Mouse (Mus musculus) small intestine, adult 2 months (tissue): ENCODE data around the gene Specc1l. TPM values are rescaled to one million over a fixed set of nuclear protein-coding genes. Genes with fewer than 3 reads are reported as not detected.

Source experiments
- H3K27ac ChIP-seq: fragments of 200-500 bp; 2 replicates; pipeline ENCODE4 v1.5.1; 2012; ENCODE audit warnings: low read depth, low read length, control low read depth, inconsistent platforms; ENCODE audit not compliant: insufficient read depth
- H3K27me3 ChIP-seq: fragments of 200-500 bp; 2 replicates; pipeline ENCODE4 v1.6.1; 2012; ENCODE audit warnings: mild to moderate bottlenecking, moderate library complexity, low read length, inconsistent platforms; ENCODE audit not compliant: control insufficient read depth, insufficient read depth
- H3K36me3 ChIP-seq: fragments of 200-500 bp; 2 replicates; pipeline ENCODE4 v1.6.1; 2012; ENCODE audit warnings: mild to moderate bottlenecking, low read length, control low read depth, inconsistent platforms; ENCODE audit not compliant: control insufficient read depth, insufficient read depth
- H3K4me1 ChIP-seq: fragments of 200-500 bp; 2 replicates; pipeline ENCODE4 v1.6.1; 2012; ENCODE audit warnings: low read length, inconsistent platforms, mixed read lengths; ENCODE audit not compliant: control insufficient read depth, insufficient read depth, insufficient read length
- H3K4me3 ChIP-seq: fragments of 200-500 bp; 2 replicates; pipeline ENCODE4 v1.5.1; 2012; ENCODE audit warnings: low read depth, mild to moderate bottlenecking, control low read depth, inconsistent platforms, low read length, moderate library complexity
- CTCF ChIP-seq: fragments of 200-500 bp; IDR thresholded peaks from 2 replicates; pipeline ENCODE4 v1.5.1; 2012; ENCODE audit warnings: low read depth, mild to moderate bottlenecking, control low read depth, inconsistent platforms, low read length, moderate library complexity, mixed read lengths; ENCODE audit not compliant: insufficient replicate concordance, insufficient read length; ENCODE audit errors: extremely low read depth
- POLR2A ChIP-seq: fragments of 200-500 bp; IDR thresholded peaks from 2 replicates; pipeline ENCODE4 v1.6.1; 2012; ENCODE audit warnings: low read depth, mild to moderate bottlenecking, control low read depth, inconsistent platforms, low read length, moderate library complexity
- WGBS: fragments of 180-500 bp; shearing (Covaris S2); methylation state at CpG from one replicate; pipeline ENCODE4 v1.1.7; 2018; 5-methylcytosine and 5-hydroxymethylcytosine counted together
- polyA plus RNA-seq: library from polyadenylated mRNA; depleted of rRNA; stranded (reverse); fragments of >200 nt; gene quantifications from 2 replicates; pipeline ENCODE4 v1.2.3, GENCODE M21; 2012

The Specc1l gene
- polyA plus RNA-seq, 1 experiment = 48.2 TPM

- TF ChIP-seq CTCF (no peak), POLR2A (no peak)
- H3K4me3 ChIP-seq = no peak overlapping the region
- no peaks in the 10 kb centered on the region for H3K4me1 ChIP-seq
- H3K27ac ChIP-seq = no peak overlapping the region
- H3K36me3 ChIP-seq = no peaks in the 10 kb centered on the region
- no peaks in the 10 kb centered on the region for H3K27me3 ChIP-seq
- 86% methylated on average over 1 of the region's 1 CpGs for WGBS
Measured at GRCm38 (mm10) chr10:75197817-75198216, 14.1 kb upstream of the Specc1l start.

- H3K4me1 ChIP-seq = peaks cover 4% of the 10 kb centered on the region; the same call in 1 of the 2 replicates
- TF ChIP-seq POLR2A (no peak), CTCF (no peak)
- H3K27ac ChIP-seq = no peak overlapping the region
- H3K27me3 ChIP-seq = no peaks in the 10 kb centered on the region
- 80% methylated on average over 1 of the region's 1 CpGs for WGBS
- H3K4me3 ChIP-seq = no peak overlapping the region
- H3K36me3 ChIP-seq = no peaks in the 10 kb centered on the region
Measured at GRCm38 (mm10) chr10:75200733-75201132, 11.1 kb upstream of the Specc1l start.

- peak overlapping the region; percentile 97 for H3K27ac ChIP-seq
- no peak overlapping the region for H3K4me3 ChIP-seq
- TF ChIP-seq CTCF (no peak), POLR2A (no peak)
- H3K27me3 ChIP-seq = no peaks in the 10 kb centered on the region
- H3K36me3 ChIP-seq = no peaks in the 10 kb centered on the region
- WGBS = 25% methylated on average over 4 of the region's 4 CpGs
- H3K4me1 ChIP-seq = peaks cover 27% of the 10 kb centered on the region; the same call in 1 of the 2 replicates
Measured at GRCm38 (mm10) chr10:75206192-75206591, 5.7 kb upstream of the Specc1l start.

- 59% methylated on average over 3 of the region's 3 CpGs for WGBS
- Histone ChIP-seq H3K27me3 (no peaks in the 10 kb centered on the region), H3K27ac (peak overlapping the region; percentile 79; the same call in 1 of the 2 replicates)
Measured at GRCm38 (mm10) chr10:75210841-75211240, 1.0 kb upstream of the Specc1l start.

GRCm38 (mm10) chr10:75212981-75213380 lies 1.1 kb downstream of the Specc1l start:
- peaks cover 17% of the 10 kb centered on the region; the same call in 1 of the 2 replicates for H3K4me1 ChIP-seq
- no peaks in the 10 kb centered on the region for H3K27me3 ChIP-seq
- peak overlapping the region; percentile 81 for H3K4me3 ChIP-seq
- WGBS = 12% methylated on average over 7 of the region's 7 CpGs
- H3K27ac ChIP-seq = peak overlapping the region; percentile 92
- no peak for TF ChIP-seq CTCF
- TF ChIP-seq POLR2A = no peak
- H3K36me3 ChIP-seq = no peaks in the 10 kb centered on the region

More at GRCm38 (mm10) chr10:75210841-75211240, 1.0 kb upstream of the Specc1l start:
- H3K4me1 ChIP-seq = peaks cover 28% of the 10 kb centered on the region; the same call in 1 of the 2 replicates
- H3K36me3 ChIP-seq = no peaks in the 10 kb centered on the region
- TF ChIP-seq POLR2A = no peak
- TF ChIP-seq CTCF = no peak
- H3K4me3 ChIP-seq = no peak overlapping the region

- 83% methylated on average over 3 of the region's 3 CpGs for WGBS
- peak overlapping the region; percentile 40; the same call in 1 of the 2 replicates for H3K27ac ChIP-seq
- peaks cover 28% of the 10 kb centered on the region for H3K4me1 ChIP-seq
- TF ChIP-seq POLR2A = no peak
- TF ChIP-seq CTCF = no peak
- H3K4me3 ChIP-seq = no peak overlapping the region
- H3K36me3 ChIP-seq = no peaks in the 10 kb centered on the region
- H3K27me3 ChIP-seq = no peaks in the 10 kb centered on the region
Measured at GRCm38 (mm10) chr10:75220722-75221121, 8.8 kb downstream of the Specc1l start.

GRCm38 (mm10) chr10:75221936-75222610 lies 10.2 kb downstream of the Specc1l start:
- H3K27me3 ChIP-seq = no peaks in the 10 kb centered on the region
- peaks cover 28% of the 10 kb centered on the region for H3K4me1 ChIP-seq
- no peak for TF ChIP-seq POLR2A
- no peak for TF ChIP-seq CTCF
- peak overlapping the region; percentile 97 for H3K27ac ChIP-seq
- 32% methylated on average over 4 of the region's 4 CpGs for WGBS
- H3K36me3 ChIP-seq = no peaks in the 10 kb centered on the region
- peak overlapping the region; percentile 41 for H3K4me3 ChIP-seq
